Mouse (Mus musculus): ENCODE measurements at regions not wholly inside any gene's neighbourhood (a gene's known extent, or its start where the extent isn't known, plus 50 kb on each side); places are given as distances from the start of the nearest gene placed in this dataset.

- no peak for DNase-seq (ENCODE audit: low read depth, low spot score)
Observed at GRCm38 (mm10) chr17:22795213-22795612, 71.7 kb downstream of the Zfp945 start.

GRCm38 (mm10) chr17:22784481-22784880 lies 82.5 kb downstream of the Zfp945 start:
- no peak for DNase-seq (ENCODE audit: low read depth, low spot score)

- no peak for DNase-seq (ENCODE audit: low read depth, low spot score)
Observed at GRCm38 (mm10) chr17:22745736-22746135, 121.2 kb downstream of the Zfp945 start.

GRCm38 (mm10) chr17:22739581-22740178 lies 127.3 kb downstream of the Zfp945 start:
- peak; percentile 24 for DNase-seq (ENCODE audit: low read depth, low spot score)

- no peak for DNase-seq (ENCODE audit: low read depth, low spot score)
Observed at GRCm38 (mm10) chr17:22739173-22739572, 127.8 kb downstream of the Zfp945 start.

- no peak for DNase-seq (ENCODE audit: low read depth, low spot score)
Observed at GRCm38 (mm10) chr17:22736360-22736759, 130.6 kb downstream of the Zfp945 start.
